Mouse (Mus musculus) cortical plate, adult 2 months (tissue): Measurements from ENCODE around the gene Top3b.

Source experiments
- CTCF ChIP-seq: fragments of 200-500 bp; IDR thresholded peaks from 2 replicates; pipeline ENCODE4 v1.5.1; 2011; ENCODE audit warnings: mild to moderate bottlenecking, control low read depth, low read length; ENCODE audit not compliant: insufficient read depth; ENCODE audit errors: extremely low read depth
- POLR2A ChIP-seq: fragments of 200-500 bp; IDR thresholded peaks from 2 replicates; pipeline ENCODE4 v1.6.1; 2011; ENCODE audit warnings: mild to moderate bottlenecking, low read length, control low read depth; ENCODE audit not compliant: insufficient read depth; ENCODE audit errors: extremely low read depth

DNA sequence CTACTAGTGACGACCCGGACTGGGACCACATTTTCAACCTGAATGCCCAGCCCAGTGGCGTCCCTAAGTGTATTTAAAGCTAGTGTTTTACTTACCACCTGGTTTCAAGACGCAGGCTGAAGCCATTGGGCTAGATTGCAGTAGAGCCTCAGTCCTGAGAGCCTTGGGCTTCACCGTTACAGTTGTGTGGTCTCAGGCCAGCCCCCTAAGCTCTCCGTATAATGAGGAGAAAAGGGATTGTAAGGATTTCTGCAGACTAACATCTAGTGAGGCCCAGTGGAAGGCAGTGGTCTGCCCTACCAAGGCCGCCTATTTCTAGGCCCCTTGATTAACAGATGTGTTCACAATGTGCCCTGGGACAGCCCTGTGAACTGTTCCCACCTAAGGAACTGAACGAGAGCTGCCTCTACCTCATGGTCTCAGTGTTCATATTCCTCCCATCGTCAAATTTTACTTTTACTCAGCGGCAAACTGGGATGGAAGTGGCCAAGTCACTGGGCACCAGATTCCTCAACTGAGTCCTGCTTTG, 26.6 kb downstream of the Top3b start:
- TF ChIP-seq CTCF: no peak
- TF ChIP-seq POLR2A: no peak
